12 mouse cellular contexts compared by ENCODE assay signal in the genomic region with DNA sequence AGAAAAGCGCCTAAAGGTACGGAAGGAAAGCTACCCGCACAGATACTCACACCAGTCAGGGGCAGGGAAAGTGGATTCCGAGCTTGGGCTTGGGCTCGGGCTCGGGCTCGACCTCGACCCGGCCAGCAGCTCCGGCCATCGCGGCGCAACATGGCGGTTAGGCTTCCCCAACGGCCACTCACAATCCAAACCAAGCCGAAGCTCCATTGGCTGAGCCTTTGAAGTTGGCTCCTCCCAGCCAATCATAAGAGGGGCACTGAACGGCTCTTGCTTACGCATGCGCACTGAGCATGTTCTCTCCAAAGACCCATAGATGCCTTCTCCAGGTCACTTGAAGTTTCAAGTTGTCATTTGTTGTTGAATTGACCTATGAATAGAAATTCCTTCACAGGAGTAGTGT. TPM values are rescaled to one million over a fixed set of nuclear protein-coding genes. Genes with fewer than 3 reads are reported as not detected.
DNase-seq lines count a peak whose midpoint lies in the region; ATAC-seq and TF ChIP-seq lines count a peak whose summit lies in the region.
"Had no signal": no experiment of that assay in that cellular context is flagged by ENCODE, and none has a peak within 500 bp of the region (broad histone marks: within the 10 kb centered on the region; RNA-seq: fewer than 3 reads in every experiment).

A gene (minus strand): TSS at position 180 of the 400 bp plus-strand sequence.

- no peak for TF ChIP-seq CTCF in forebrain, postnatal 0 days (IDR thresholded peaks at IDR 0.05; ENCODE audit: low read depth)
- TF ChIP-seq CTCF in midbrain, postnatal 0 days (IDR thresholded peaks at IDR 0.05): no peak
- TF ChIP-seq CTCF in olfactory bulb, adult 2 months (IDR thresholded peaks at IDR 0.05; ENCODE audit: insufficient read depth, low read depth, low read length): no peak

- ATAC-seq in forebrain, embryonic 12.5 days (ENCODE audit: low FRiP score): no peak
- ATAC-seq in forebrain, postnatal 0 days: no peak
- ATAC-seq in midbrain, embryonic 12.5 days (ENCODE audit: low FRiP score, low read depth): no peak
- no peak for ATAC-seq in midbrain, postnatal 0 days (ENCODE audit: low FRiP score)
- no peak for ATAC-seq in cerebellum, adult (ENCODE audit: insufficient number of reproducible peaks, low FRiP score, low TSS enrichment)
- ATAC-seq: intestine, embryonic 16.5 days; liver, embryonic 12.5 days had no signal

- intact Hi-C loops in heart, postnatal 25 days (cut with DNase I): loop anchor here (10.0 kb wide), 1 partner anchor 223 kb away; a partner anchor contains a TSS

- H3K27me3 ChIP-seq in forebrain, embryonic 12.5 days: peaks cover 7% of the 10 kb centered on the region
- no peaks in the 10 kb centered on the region for H3K27me3 ChIP-seq in forebrain, postnatal 0 days (ENCODE audit: insufficient read depth, low read length)
- H3K27me3 ChIP-seq in midbrain, embryonic 12.5 days: peaks cover 19% of the 10 kb centered on the region; the same call in 1 of the 2 replicates
- 0 out of 2 replicates have a peak, but pooled peaks cover 7% of the 10 kb centered on the region for H3K27me3 ChIP-seq in midbrain, postnatal 0 days (ENCODE audit: insufficient read depth, low read length)
- H3K27me3 ChIP-seq in embryonic facial prominence, embryonic 10.5 days (replicated peaks; ENCODE audit: low read depth, poor library complexity, severe bottlenecking): peaks cover 14% of the 10 kb centered on the region

- H3K36me3 ChIP-seq in forebrain, embryonic 12.5 days (replicated peaks): peaks cover 6% of the 10 kb centered on the region
- peaks cover 2% of the 10 kb centered on the region; the same call in 1 of the 2 replicates for H3K36me3 ChIP-seq in forebrain, postnatal 0 days (ENCODE audit: insufficient read depth)
- peaks cover 4% of the 10 kb centered on the region for H3K36me3 ChIP-seq in midbrain, embryonic 12.5 days
- no peaks in the 10 kb centered on the region for H3K36me3 ChIP-seq in midbrain, postnatal 0 days (ENCODE audit: insufficient read depth, low read length)
- peaks cover 15% of the 10 kb centered on the region for H3K36me3 ChIP-seq in embryonic facial prominence, embryonic 10.5 days (replicated peaks)

- no peak for DNase-seq in forebrain, postnatal 0 days
- DNase-seq in midbrain, postnatal 0 days (ENCODE audit: low spot score): no peak
- DNase-seq in heart, postnatal 25 days (ENCODE audit: low spot score): no peak
- no peak for DNase-seq in embryonic facial prominence, embryonic 10.5 days (ENCODE audit: low spot score)
- DNase-seq: embryo, embryonic 11 days had no signal

- H3K9ac ChIP-seq in forebrain, embryonic 12.5 days: no peak within 1 kb of the TSS
- no peak within 1 kb of the TSS for H3K9ac ChIP-seq in forebrain, postnatal 0 days
- H3K9ac ChIP-seq in midbrain, embryonic 12.5 days (replicated peaks): no peak within 1 kb of the TSS
- H3K9ac ChIP-seq in midbrain, postnatal 0 days (replicated peaks; ENCODE audit: low read length, poor library complexity, severe bottlenecking): no peak within 1 kb of the TSS
- H3K9ac ChIP-seq: neural tube, embryonic 13.5 days had no signal

- H3K4me1 ChIP-seq in forebrain, embryonic 12.5 days: peaks cover 26% of the 10 kb centered on the region
- H3K4me1 ChIP-seq in forebrain, postnatal 0 days (ENCODE audit: insufficient read depth): peaks cover 12% of the 10 kb centered on the region
- peaks cover 27% of the 10 kb centered on the region for H3K4me1 ChIP-seq in midbrain, embryonic 12.5 days
- H3K4me1 ChIP-seq in midbrain, postnatal 0 days (ENCODE audit: insufficient read depth, low read length): no peaks in the 10 kb centered on the region
- peaks cover 10% of the 10 kb centered on the region; the same call in 1 of the 2 replicates for H3K4me1 ChIP-seq in olfactory bulb, adult 2 months (ENCODE audit: control insufficient read depth, insufficient read depth, low read length)
- H3K4me1 ChIP-seq in embryonic facial prominence, embryonic 10.5 days: peaks cover 30% of the 10 kb centered on the region

- TF ChIP-seq POLR2A in olfactory bulb, adult 2 months (IDR thresholded peaks at IDR 0.05; ENCODE audit: insufficient read depth, low read depth, low read length): no peak

- H3K4me3 ChIP-seq in forebrain, embryonic 12.5 days (replicated peaks): no peak within 1 kb of the TSS
- H3K4me3 ChIP-seq in forebrain, postnatal 0 days (ENCODE audit: low read depth, low read length): no peak within 1 kb of the TSS
- H3K4me3 ChIP-seq in midbrain, embryonic 12.5 days: no peak within 1 kb of the TSS
- H3K4me3 ChIP-seq in midbrain, postnatal 0 days (ENCODE audit: low read depth, low read length): no peak within 1 kb of the TSS
- H3K4me3 ChIP-seq in olfactory bulb, adult 2 months (ENCODE audit: insufficient read depth, low read depth, low read length): no peak within 1 kb of the TSS
- no peak within 1 kb of the TSS for H3K4me3 ChIP-seq in embryonic facial prominence, embryonic 10.5 days
- H3K4me3 ChIP-seq: neural tube, embryonic 13.5 days had no signal

- H3K9me3 ChIP-seq in forebrain, embryonic 12.5 days: no peaks in the 10 kb centered on the region
- H3K9me3 ChIP-seq in forebrain, postnatal 0 days (ENCODE audit: low read length): no peaks in the 10 kb centered on the region
- no peaks in the 10 kb centered on the region for H3K9me3 ChIP-seq in midbrain, embryonic 12.5 days
- no peaks in the 10 kb centered on the region for H3K9me3 ChIP-seq in midbrain, postnatal 0 days (ENCODE audit: low read length)
- no peaks in the 10 kb centered on the region for H3K9me3 ChIP-seq in embryonic facial prominence, embryonic 10.5 days
- H3K9me3 ChIP-seq: liver, embryonic 12.5 days; neural tube, embryonic 13.5 days had no signal

- 95% methylated on average over 19 of the region's 19 CpGs for WGBS in forebrain, embryonic 12.5 days
- WGBS in forebrain, postnatal 0 days: 96% methylated on average over 19 of the region's 19 CpGs
- 92% methylated on average over 19 of the region's 19 CpGs for WGBS in midbrain, embryonic 12.5 days
- WGBS in midbrain, postnatal 0 days: 96% methylated on average over 19 of the region's 19 CpGs
- WGBS in olfactory bulb, adult 2 months: 95% methylated on average over 19 of the region's 19 CpGs
- 97% methylated on average over 19 of the region's 19 CpGs for WGBS in embryonic facial prominence, embryonic 10.5 days

- H3K4me2 ChIP-seq in forebrain, embryonic 12.5 days: no peak within 1 kb of the TSS
- H3K4me2 ChIP-seq in forebrain, postnatal 0 days (ENCODE audit: low read depth): no peak within 1 kb of the TSS
- no peak within 1 kb of the TSS for H3K4me2 ChIP-seq in midbrain, embryonic 12.5 days (replicated peaks)
- H3K4me2 ChIP-seq in midbrain, postnatal 0 days (ENCODE audit: low read depth, low read length, poor library complexity, severe bottlenecking): no peak within 1 kb of the TSS
- H3K4me2 ChIP-seq: neural tube, embryonic 13.5 days had no signal

- no peak within 1 kb of the TSS for H3K27ac ChIP-seq in forebrain, embryonic 12.5 days
- H3K27ac ChIP-seq in forebrain, postnatal 0 days (ENCODE audit: low read depth, low read length): no peak within 1 kb of the TSS
- no peak within 1 kb of the TSS for H3K27ac ChIP-seq in midbrain, embryonic 12.5 days (replicated peaks)
- H3K27ac ChIP-seq in midbrain, postnatal 0 days (ENCODE audit: low read depth, low read length): no peak within 1 kb of the TSS
- no peak within 1 kb of the TSS for H3K27ac ChIP-seq in olfactory bulb, adult 2 months (ENCODE audit: insufficient read depth, low read depth, low read length)
- H3K27ac ChIP-seq in embryonic facial prominence, embryonic 10.5 days (replicated peaks): no peak within 1 kb of the TSS

RNA-seq across cellular contexts. Expression of the gene that starts here (rescaled TPM):
- polyA plus RNA-seq in forebrain, embryonic 12.5 days (2016; fragmentation: Nextera tagmentation; extraction: Ambion mirVana): 10.5 and 12.0 TPM in 2 replicates
- total RNA-seq in forebrain, postnatal 0 days (2014; rRNA removed): 12.5 and 16.8 TPM in 2 replicates
- 4.9 and 5.5 TPM in 2 replicates for polyA plus RNA-seq in forebrain, postnatal 0 days (2015; fragmentation: Nextera tagmentation; extraction: Ambion mirVana)
- 11.1 and 11.3 TPM in 2 replicates for polyA plus RNA-seq in midbrain, embryonic 12.5 days (2016; fragmentation: Nextera tagmentation; extraction: Ambion mirVana)
- total RNA-seq in midbrain, postnatal 0 days (2014; rRNA removed): 11.0 and 14.7 TPM in 2 replicates
- 5.0 and 5.2 TPM in 2 replicates for polyA plus RNA-seq in midbrain, postnatal 0 days (2015; fragmentation: Nextera tagmentation; extraction: Ambion mirVana)
- 10 to 100 TPM; 10.7 to 11.0 TPM for total RNA-seq in heart, postnatal 25 days (2021)
- not detected in 2 replicates for polyA plus RNA-seq in olfactory bulb, adult 2 months (2012; ENCODE audit: insufficient read depth, insufficient read length, low replicate concordance, missing spikeins)
- polyA plus RNA-seq in embryonic facial prominence, embryonic 10.5 days (2016; fragmentation: Nextera tagmentation; extraction: Ambion mirVana): 7.7 and 8.9 TPM in 2 replicates
